Mouse (Mus musculus): Measurements from ENCODE around the gene Safb.

The Safb gene

GRCm38 (mm10) chr17:56655311-56655710 lies 70.7 kb downstream of the Safb start:
- DNase-seq: no peak
